Mouse (Mus musculus): ENCODE data around the gene Rabgef1.

DNA sequence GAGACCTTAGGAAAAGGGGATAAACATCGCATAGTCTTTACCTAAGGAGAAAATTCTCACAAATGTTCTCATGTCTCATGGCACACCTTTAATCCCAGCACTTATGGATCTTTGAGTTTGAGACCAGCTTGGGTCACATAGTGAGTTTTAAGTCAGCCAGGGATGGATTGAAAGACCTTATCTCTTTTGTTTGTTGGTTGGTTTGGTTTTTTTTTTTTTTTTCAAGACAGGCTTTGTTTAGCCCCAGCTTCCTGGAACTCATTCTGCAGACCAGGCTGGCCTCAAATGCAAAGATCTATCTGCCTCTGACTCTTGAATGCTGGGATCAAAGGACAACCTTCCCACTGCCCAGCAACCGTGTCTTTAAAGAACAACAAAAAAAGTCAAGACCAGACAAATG is 49.7 kb downstream of the Rabgef1 start:
- TF ChIP-seq CTCF (IDR thresholded peaks at IDR 0.05; ENCODE audit: control insufficient read depth, insufficient read depth, low read length) (no peak), POLR2A (IDR thresholded peaks at IDR 0.05; ENCODE audit: borderline replicate concordance, control insufficient read depth, low read depth, low read length) (no peak)

All from bone marrow, adult 2 months (tissue).